Mouse (Mus musculus) limb, embryonic 11.5 days (tissue): ENCODE results near the gene Fgfr1op2. TPM values are rescaled to one million over a fixed set of nuclear protein-coding genes. Genes with fewer than 3 reads are reported as not detected.

ENCODE experiments used
- ATAC-seq: fragments of 200-750 bp; cut with Nextera tagmentation; 2 replicates; pipeline ENCODE4 v1.8.0; 2017; ENCODE audit warnings: low read depth; ENCODE audit not compliant: insufficient number of reproducible peaks, low FRiP score, low TSS enrichment
- DNase-seq: peaks from one replicate; pipeline ENCODE4 v3.0.0-alpha.2; 2015; ENCODE audit warnings: low spot score
- H3K27ac ChIP-seq: fragments of 300-500 bp; sonication (generic); replicated peaks from 2 replicates; pipeline ENCODE4 v1.5.1; 2014; ENCODE audit warnings: low read depth, mild to moderate bottlenecking, low read length
- H3K27me3 ChIP-seq: fragments of 300-500 bp; sonication (generic); 2 replicates; pipeline ENCODE4 v1.6.1; 2014; ENCODE audit warnings: mild to moderate bottlenecking, low read length, mixed read lengths; ENCODE audit not compliant: control insufficient read depth, insufficient read depth
- H3K36me3 ChIP-seq: fragments of 300-500 bp; sonication (generic); 2 replicates; pipeline ENCODE4 v1.6.1; 2014; ENCODE audit warnings: mild to moderate bottlenecking, low read length, moderate library complexity, mixed read lengths; ENCODE audit not compliant: control insufficient read depth, insufficient read depth
- H3K4me1 ChIP-seq: fragments of 300-500 bp; sonication (generic); 2 replicates; pipeline ENCODE4 v1.6.1; 2014; ENCODE audit warnings: low read length, mixed read lengths; ENCODE audit not compliant: control insufficient read depth, insufficient read depth
- H3K4me2 ChIP-seq: fragments of 300-500 bp; sonication (generic); 2 replicates; pipeline ENCODE4 v1.6.1; 2014; ENCODE audit warnings: low read depth, mild to moderate bottlenecking, moderate library complexity; ENCODE audit not compliant: severe bottlenecking
- H3K4me3 ChIP-seq: fragments of 300-500 bp; sonication (generic); 2 replicates; pipeline ENCODE4 v1.5.1; 2014; ENCODE audit warnings: low read depth, low read length
- H3K9ac ChIP-seq: fragments of 300-500 bp; sonication (generic); 2 replicates; pipeline ENCODE4 v1.6.1; 2014; ENCODE audit warnings: mild to moderate bottlenecking, low read length
- H3K9me3 ChIP-seq: fragments of 300-500 bp; sonication (generic); 2 replicates; pipeline ENCODE4 v1.6.1; 2016; ENCODE audit warnings: low read length; ENCODE audit not compliant: control insufficient read depth
- WGBS: fragments of 180-500 bp; shearing (Covaris S2); extraction: QIAGEN DNeasy Blood & Tissue Kit; methylation state at CpG from one replicate; pipeline ENCODE4 v1.1.7; 2014; 5-methylcytosine and 5-hydroxymethylcytosine counted together
- polyA plus RNA-seq: library from polyadenylated mRNA; unstranded; fragments of >200 nt; fragmentation: Nextera tagmentation; extraction: Ambion mirVana; gene quantifications from 2 replicates; pipeline ENCODE4 v1.2.1, GENCODE M21; 2014

Fgfr1op2 gene
- polyA plus RNA-seq, 1 experiment from 2014 or later, result 92.1 TPM

- WGBS, result 88% methylated on average over 7 of the region's 7 CpGs
- H3K9ac ChIP-seq, result no peak overlapping the region
- DNase-seq, result no peak
- ATAC-seq, result no peak
- H3K27me3 ChIP-seq, result no peaks in the 10 kb centered on the region
- no peaks in the 10 kb centered on the region for H3K36me3 ChIP-seq
- no peaks in the 10 kb centered on the region for H3K9me3 ChIP-seq
- H3K4me1 ChIP-seq, result no peaks in the 10 kb centered on the region
- H3K4me2 ChIP-seq, result no peak overlapping the region
- H3K4me3 ChIP-seq, result no peak overlapping the region
- H3K27ac ChIP-seq, result no peak overlapping the region
These were observed 63.3 kb downstream of the Fgfr1op2 start for GRCm38 (mm10) chr6:146640068-146640965.

- ATAC-seq (no peak), DNase-seq (no peak)
- H3K27ac ChIP-seq, result no peak overlapping the region
- H3K4me3 ChIP-seq, result no peak overlapping the region
- H3K9me3 ChIP-seq, result no peaks in the 10 kb centered on the region
- H3K9ac ChIP-seq, result no peak overlapping the region
- no peaks in the 10 kb centered on the region for H3K36me3 ChIP-seq
- H3K4me2 ChIP-seq, result no peak overlapping the region
- WGBS, result 86% methylated on average over 6 of the region's 6 CpGs
- H3K4me1 ChIP-seq, result no peaks in the 10 kb centered on the region
- H3K27me3 ChIP-seq, result no peaks in the 10 kb centered on the region
These were observed 64.0 kb downstream of the Fgfr1op2 start for GRCm38 (mm10) chr6:146640991-146641390.

GRCm38 (mm10) chr6:146641621-146642210, 64.7 kb downstream of the Fgfr1op2 start:
- Histone ChIP-seq H3K4me2 (peak overlapping the region; percentile 42; the same call in 1 of the 2 replicates), H3K9me3 (no peaks in the 10 kb centered on the region), H3K36me3 (no peaks in the 10 kb centered on the region), H3K27ac (no peak overlapping the region), H3K4me1 (no peaks in the 10 kb centered on the region), H3K27me3 (no peaks in the 10 kb centered on the region), H3K4me3 (peak overlapping the region; percentile 77), H3K9ac (peak overlapping the region; percentile 47)
- ATAC-seq, result 0 out of 2 replicates have a peak, but pooled peaks have one; percentile 19
- 70% methylated on average over 11 of the region's 11 CpGs for WGBS
- DNase-seq, result peak; percentile 19

GRCm38 (mm10) chr6:146642276-146643183, 65.5 kb downstream of the Fgfr1op2 start, which contains the start of the genes Med21 and Tm7sf3:
Gene Med21 (plus strand): TSS chr6:146642547.
Gene Tm7sf3 (minus strand): TSS chr6:146642824.
- Histone ChIP-seq H3K4me3 (peak within 1 kb of the TSS; percentile 77), H3K4me1 (no peaks in the 10 kb centered on the region), H3K27ac (peak within 1 kb of the TSS; percentile 80), H3K36me3 (no peaks in the 10 kb centered on the region), H3K27me3 (no peaks in the 10 kb centered on the region), H3K9me3 (no peaks in the 10 kb centered on the region), H3K9ac (peak within 1 kb of the TSS; percentile 89), H3K4me2 (peak within 1 kb of the TSS; percentile 69)
- peak; percentile 99 for DNase-seq
- ATAC-seq, result peak; percentile 97
- under 1% methylated on average over 58 of the region's 60 CpGs for WGBS

DNA sequence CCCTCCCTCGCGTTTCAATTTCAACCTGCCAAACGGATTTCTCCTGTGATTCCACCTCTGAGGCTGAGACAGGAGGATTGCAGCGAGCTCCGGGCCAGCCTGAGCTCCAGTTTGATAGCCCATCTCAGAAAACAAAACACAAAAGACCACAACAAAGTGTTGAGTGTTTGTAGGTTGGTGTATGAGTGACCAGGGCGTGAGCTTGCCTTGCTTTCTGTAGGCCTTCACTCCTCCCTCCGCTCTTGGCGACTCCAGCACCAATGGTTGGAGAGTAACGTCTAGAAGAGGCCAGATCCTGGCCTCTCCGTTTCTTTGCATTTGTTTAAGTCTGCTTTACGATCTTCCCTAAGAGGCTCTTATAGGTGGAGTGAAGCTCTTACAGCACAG, 66.2 kb downstream of the Fgfr1op2 start:
- H3K4me2 ChIP-seq, result peak overlapping the region; percentile 69
- H3K4me3 ChIP-seq, result peak overlapping the region; percentile 77
- H3K9ac ChIP-seq, result peak overlapping the region; percentile 89
- no peaks in the 10 kb centered on the region for H3K9me3 ChIP-seq
- H3K36me3 ChIP-seq, result no peaks in the 10 kb centered on the region
- no peaks in the 10 kb centered on the region for H3K27me3 ChIP-seq
- WGBS, result 39% methylated on average over 11 of the region's 11 CpGs
- DNase-seq (peak; percentile 36), ATAC-seq (no peak)
- H3K27ac ChIP-seq, result no peak overlapping the region
- no peaks in the 10 kb centered on the region for H3K4me1 ChIP-seq

Other genes with a start within 250 kb of the Fgfr1op2 start
- gene Itpr2, start 75.0 kb upstream of the Fgfr1op2 start, polyA plus RNA-seq, result 5.7 and 6.4 TPM in 2 replicates
- 98.5 and 100 TPM in 2 replicates for gene Ints13, start 632 bp downstream of the Fgfr1op2 start, polyA plus RNA-seq
- 135 and 142 TPM in 2 replicates for gene Med21, start 65.3 kb downstream of the Fgfr1op2 start, polyA plus RNA-seq
- 27.6 and 29.6 TPM in 2 replicates for gene Tm7sf3, start 65.6 kb downstream of the Fgfr1op2 start, polyA plus RNA-seq
- 20.4 and 25.4 TPM in 2 replicates for gene Stk38l, start 147.8 kb downstream of the Fgfr1op2 start, polyA plus RNA-seq
- gene Arntl2, start 218.9 kb downstream of the Fgfr1op2 start, polyA plus RNA-seq, result 2.4 and 3.1 TPM in 2 replicates